Mouse (Mus musculus): ENCODE measurements at regions not wholly inside any gene's neighbourhood (a gene's known extent, or its start where the extent isn't known, plus 50 kb on each side); places are given as distances from the start of the nearest gene placed in this dataset.
A peak's percentile ranks its signal among the peaks of the same experiment; 100 is the strongest.

- ATAC-seq (ENCODE audit: low TSS enrichment) = peak; percentile 55
Measured at GRCm38 (mm10) chr4:125275259-125275658, 147.6 kb upstream of the Zc3h12a start.

GRCm38 (mm10) chr4:125270951-125271350, 143.3 kb upstream of the Zc3h12a start:
- no peak for ATAC-seq (ENCODE audit: low TSS enrichment)

DNA sequence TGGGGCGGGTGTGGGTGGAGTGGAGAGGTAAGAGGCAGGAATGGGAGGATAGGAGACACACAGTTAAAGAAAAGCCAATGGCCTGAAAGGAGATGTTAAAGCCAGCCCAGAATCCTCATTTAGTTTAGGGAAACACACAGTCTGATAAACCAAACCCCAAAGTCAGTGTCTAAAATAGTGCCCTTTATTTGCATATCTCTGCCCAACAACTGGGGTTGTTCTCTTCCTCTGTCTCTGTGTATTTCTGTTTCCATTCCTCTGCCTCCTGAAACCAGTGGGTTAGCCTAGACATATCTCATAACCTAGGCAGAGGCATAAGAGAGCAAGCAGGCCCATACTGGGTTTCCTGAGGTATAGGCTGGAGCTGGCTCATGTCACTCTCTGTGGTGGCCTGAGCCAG, 138.6 kb upstream of the Zc3h12a start:
- no peak for ATAC-seq (ENCODE audit: low TSS enrichment)

- ATAC-seq (ENCODE audit: low TSS enrichment) = no peak
Measured at GRCm38 (mm10) chr4:125265575-125265974, 137.9 kb upstream of the Zc3h12a start.

DNA sequence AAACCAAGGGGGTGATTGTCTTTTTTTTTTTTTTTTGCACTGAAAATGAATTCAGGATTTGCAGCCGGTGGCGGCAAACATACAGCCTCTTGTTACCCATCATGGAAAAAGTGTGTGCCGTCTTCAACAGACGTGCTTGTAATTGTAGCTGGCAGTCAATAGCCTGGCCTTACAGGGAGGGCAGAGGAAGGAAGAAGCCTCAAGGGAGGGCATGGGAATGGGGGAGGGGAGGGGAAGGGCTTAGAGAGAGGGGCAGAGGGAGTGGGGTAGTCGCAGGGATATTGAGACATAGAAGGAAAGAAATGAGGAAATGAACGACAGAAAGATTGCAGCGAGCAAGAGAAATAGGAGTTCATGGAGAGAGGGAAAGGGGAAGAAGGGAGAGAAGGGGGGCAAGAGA, 137.4 kb upstream of the Zc3h12a start:
- ATAC-seq (ENCODE audit: low TSS enrichment) = no peak

DNA sequence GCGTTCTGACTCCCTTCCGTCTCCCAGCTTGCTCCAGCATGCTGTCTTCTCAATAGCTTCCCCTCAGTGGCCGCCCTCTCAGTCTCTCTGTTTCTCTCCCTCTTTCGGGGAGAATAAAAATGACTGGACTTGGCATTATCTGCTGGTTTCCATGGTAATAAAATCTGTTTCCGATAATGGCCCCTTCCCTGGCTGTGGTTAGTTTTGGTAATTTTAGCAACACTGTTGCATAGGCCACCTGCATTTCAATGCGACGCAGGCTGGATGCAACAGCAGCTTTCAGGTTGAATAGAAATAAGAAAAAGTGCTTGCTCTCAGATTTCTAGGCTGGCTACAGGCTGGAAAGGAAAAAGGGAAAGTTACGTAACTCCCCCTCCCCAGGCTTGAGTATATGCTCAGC, 133.9 kb upstream of the Zc3h12a start:
- peak; percentile 62 for ATAC-seq (ENCODE audit: low TSS enrichment)

DNA sequence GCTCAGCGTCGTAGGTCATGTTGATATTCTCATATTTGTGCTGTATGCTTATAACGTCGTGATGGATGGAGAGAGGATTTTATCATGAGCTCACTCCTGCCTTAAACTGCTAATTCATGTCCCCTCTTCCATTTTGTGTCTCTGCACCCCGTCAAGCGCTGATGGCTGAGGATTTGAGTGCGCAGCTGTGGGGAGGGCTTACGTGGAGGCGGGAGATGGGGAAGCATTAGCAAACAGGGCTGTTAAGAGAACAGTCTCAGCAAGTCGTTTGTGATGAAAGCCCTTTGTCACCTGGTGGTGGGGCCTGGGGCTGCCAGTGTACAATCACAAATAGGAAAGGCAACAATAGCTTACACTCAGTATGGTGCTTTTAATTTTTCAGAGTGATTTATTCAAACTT, 131.7 kb upstream of the Zc3h12a start:
- no peak for ATAC-seq (ENCODE audit: low TSS enrichment)

GRCm38 (mm10) chr4:125257916-125258315, 130.3 kb upstream of the Zc3h12a start:
- ATAC-seq (ENCODE audit: low TSS enrichment) = peak; percentile 41; the same call in 1 of the 2 replicates

DNA sequence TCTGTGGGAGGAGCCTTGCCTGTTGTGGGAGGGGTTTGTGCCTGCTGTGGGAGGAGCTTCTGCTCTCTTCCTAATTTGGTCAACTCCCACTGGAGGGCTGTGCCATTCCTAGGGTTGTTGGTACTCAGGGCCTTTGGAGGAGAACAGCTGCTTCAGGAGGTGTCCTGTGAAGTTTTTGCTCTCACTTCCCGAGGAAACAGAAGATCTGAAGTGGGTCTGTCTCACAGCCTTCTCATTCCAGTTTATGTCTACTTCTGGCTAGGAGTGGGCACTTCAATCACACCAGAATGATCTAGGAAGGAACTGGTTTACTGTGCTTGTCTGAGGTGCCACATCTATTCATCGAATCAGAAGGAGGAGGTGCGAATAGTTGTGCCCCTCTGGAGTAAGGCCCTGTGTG, 125.5 kb upstream of the Zc3h12a start:
- peak; percentile 17; the same call in 1 of the 2 replicates for ATAC-seq (ENCODE audit: low TSS enrichment)

GRCm38 (mm10) chr4:125252228-125252627, 124.6 kb upstream of the Zc3h12a start:
- no peak for ATAC-seq (ENCODE audit: low TSS enrichment)

GRCm38 (mm10) chr4:125249061-125249460, 121.4 kb upstream of the Zc3h12a start:
- ATAC-seq (ENCODE audit: low TSS enrichment) = peak; percentile 71; the same call in 1 of the 2 replicates

DNA sequence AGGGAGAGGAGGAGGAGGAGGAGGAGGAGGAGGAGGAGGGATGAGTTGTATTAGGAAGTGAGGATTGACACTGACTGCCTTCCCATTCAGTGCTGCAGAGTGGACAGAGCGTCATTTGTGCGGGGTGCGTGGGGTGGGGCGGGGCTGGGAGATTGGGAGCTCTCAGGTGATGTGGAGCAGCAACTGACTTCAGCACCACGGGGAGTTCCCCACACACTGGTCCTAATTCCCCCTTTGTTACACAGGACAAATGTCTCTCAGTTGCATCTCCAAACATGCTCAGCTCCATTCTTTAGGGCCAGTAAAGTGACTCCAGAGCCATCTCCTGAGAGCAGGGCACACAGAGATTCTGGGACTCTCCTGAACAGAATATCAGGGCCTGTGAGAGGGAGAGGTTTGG, 118.5 kb upstream of the Zc3h12a start:
- ATAC-seq (ENCODE audit: low TSS enrichment) = no peak

- ATAC-seq (ENCODE audit: low TSS enrichment) = no peak
Measured at GRCm38 (mm10) chr4:125242512-125242911, 114.9 kb upstream of the Zc3h12a start.

- ATAC-seq (ENCODE audit: low TSS enrichment) = no peak
Measured at GRCm38 (mm10) chr4:125241577-125242262, 114.1 kb upstream of the Zc3h12a start.

DNA sequence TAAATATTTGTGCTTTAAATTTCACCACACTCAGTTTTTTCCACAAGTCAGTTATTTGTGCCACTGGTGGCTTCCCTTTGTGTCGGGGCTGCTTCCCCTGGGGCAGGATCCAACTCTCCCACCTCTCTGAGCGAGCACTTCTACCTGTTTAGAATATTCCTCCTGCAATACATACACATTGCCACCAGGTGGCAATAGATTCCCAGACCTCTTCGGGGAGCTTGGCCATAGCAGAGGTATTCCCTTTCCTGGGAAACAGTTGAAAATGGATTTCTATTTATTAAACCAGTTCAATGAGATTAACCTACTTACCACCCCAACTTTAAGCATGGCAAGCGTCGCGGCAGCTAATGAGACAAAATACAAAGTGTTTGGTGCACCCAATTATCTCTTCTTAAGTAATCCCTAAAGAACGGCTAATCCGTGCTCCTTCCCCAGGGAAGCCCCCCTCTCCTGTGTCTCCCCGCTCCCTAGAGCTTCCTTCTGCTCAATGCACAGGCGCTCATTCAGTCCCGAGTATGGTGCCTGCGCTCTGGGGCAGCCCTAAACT, 104.1 kb upstream of the Zc3h12a start:
- peak; percentile 55; the same call in 1 of the 2 replicates for ATAC-seq (ENCODE audit: low TSS enrichment)

DNA sequence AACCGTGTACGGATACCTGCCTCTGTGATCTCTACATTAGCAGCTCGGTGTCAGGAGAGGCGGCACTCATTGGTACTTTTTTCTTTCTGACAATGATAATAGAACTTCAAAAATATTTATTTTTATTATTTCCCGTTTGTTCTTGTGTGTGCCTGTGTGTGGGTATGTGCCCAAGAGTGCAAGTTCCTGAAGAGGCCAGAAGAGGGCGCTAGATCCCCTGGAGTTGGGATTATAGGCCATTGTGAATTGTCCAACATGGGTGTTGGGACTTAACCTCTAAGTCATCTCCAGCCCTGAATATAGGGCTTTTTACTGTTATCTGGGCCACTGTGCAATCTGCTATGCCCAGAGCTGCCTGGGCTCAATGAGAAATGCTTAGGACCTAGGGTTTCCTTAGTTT, 99.6 kb upstream of the Zc3h12a start:
- no peak for ATAC-seq (ENCODE audit: low TSS enrichment)

- no peak for ATAC-seq (ENCODE audit: low TSS enrichment)
Measured at GRCm38 (mm10) chr4:125222922-125223321, 95.3 kb upstream of the Zc3h12a start.

DNA sequence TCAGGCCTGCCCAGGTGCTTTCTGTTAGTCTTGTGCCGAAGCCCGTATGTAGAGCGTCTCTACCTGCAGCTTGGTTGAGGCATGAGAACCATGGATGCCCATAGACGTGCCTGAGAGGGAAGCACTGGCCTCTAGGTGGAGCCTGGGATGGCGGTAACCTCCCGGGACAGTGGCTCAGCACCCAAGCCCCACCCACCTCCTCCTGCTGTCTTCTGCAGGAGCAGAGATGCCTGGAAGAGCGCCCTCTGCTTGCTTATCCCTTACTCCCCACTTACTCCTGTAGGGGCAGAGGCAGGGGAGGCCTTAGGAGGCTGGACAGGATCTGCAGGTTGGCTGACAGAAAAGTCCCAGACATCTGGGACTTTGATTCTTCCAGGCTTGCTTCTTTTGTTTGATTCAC, 92.7 kb upstream of the Zc3h12a start:
- ATAC-seq (ENCODE audit: low TSS enrichment) = peak; percentile 55; the same call in 1 of the 2 replicates

GRCm38 (mm10) chr4:125219209-125219608, 91.6 kb upstream of the Zc3h12a start:
- ATAC-seq (ENCODE audit: low TSS enrichment) = no peak

DNA sequence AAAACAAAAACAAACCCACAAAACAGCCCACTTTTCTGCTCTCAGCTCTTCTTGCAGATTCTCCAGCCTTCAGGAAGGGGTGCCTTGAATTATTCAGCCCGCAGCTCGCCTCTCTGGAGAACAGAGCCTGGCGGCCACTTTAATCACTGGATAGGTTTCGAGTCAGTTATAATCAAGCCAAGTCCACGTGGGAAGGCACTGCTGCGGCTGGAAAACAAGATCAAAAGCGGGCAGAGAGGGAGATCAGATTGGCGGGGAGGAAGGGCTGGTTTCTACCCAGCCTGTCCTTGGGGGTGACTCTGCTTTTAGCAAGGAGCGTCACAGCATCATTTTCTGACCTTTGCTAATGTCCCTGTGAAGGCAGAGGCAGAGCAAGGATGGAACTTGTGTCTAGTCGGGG, 86.7 kb upstream of the Zc3h12a start:
- no peak for ATAC-seq (ENCODE audit: low TSS enrichment)

- ATAC-seq (ENCODE audit: low TSS enrichment) = no peak
Measured at GRCm38 (mm10) chr4:125212176-125212530, 84.5 kb upstream of the Zc3h12a start.

DNA sequence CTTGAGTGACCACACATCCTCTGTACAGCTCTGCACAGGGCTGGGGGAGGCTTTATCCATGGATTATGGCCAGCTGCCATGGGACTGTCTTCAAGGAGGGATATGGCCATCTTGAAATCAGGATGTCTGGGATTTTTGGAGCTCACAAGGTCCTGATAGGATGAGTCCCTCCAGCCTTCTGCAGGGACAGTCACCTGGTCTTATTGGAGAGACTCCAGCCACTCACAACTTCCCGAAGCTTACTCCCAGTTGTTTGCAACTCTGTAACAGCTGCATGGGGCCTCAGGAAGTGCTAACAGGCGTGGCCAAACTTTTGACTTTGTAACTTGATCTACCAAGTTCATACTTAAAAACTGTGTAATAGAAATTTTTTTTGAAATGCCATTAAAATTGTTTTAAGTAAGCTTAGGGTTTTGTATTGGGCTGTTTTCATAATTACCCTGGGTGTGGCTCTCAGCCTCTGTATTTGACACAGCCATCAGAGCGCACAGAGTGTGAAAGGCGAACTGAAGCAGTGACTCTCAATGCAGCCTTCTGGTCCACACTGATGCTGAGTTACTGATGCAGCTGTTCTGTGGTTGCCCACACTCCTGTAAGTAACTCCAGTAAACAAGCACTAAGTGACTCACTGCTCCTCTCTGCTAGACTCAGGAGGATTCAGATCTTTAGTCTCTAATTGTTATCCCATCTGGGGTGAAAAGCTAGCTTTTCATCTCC, 84.0 kb upstream of the Zc3h12a start:
- ATAC-seq (ENCODE audit: low TSS enrichment) = no peak

DNA sequence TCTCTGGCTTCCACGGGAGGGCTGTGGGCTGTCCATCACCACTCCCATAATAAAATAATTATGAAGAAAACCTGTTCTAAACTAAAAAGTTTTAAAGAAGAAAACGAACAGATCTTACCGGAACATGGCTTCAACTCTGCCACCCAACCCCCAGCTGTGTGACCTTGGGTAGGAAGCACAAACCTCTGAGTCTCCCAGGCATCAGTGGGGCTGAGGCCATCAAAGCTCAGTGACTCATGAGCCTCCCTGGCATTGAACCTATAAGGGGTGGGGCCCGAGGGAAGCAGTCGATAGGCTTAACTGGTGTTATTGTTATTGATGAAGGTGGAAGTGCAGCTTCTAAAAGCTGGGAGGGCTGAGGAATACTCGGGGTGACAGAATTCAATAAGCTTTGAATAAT, 83.1 kb upstream of the Zc3h12a start:
- no peak for ATAC-seq (ENCODE audit: low TSS enrichment)

Data from frontal cortex, adult (tissue).